Mouse (Mus musculus) urinary bladder, postnatal 36 days (tissue): Measurements from ENCODE around the gene 2700097O09Rik.
"Not testable (repeated sequence)": the region's sequence is repeated elsewhere in the genome, so short reads cannot be mapped to it uniquely, and the experiment has no call there.

Experiments
- DNase-seq, 2 experiments: peaks; one replicate each; pipeline ENCODE4 v3.0.0; 2022; ENCODE audit warnings: low spot score in 2 of 2, mixed read lengths in 1 of 2

2700097O09Rik gene

GRCm38 (mm10) chr12:55041011-55041410 lies 38.9 kb downstream of the 2700097O09Rik start:
- DNase-seq, result no peak

- peak in 1 of 2 experiments; percentile 2 for DNase-seq
These were observed 52.8 kb downstream of the 2700097O09Rik start for GRCm38 (mm10) chr12:55027088-55027487.

- no peak for DNase-seq
These were observed 56.6 kb downstream of the 2700097O09Rik start for GRCm38 (mm10) chr12:55023284-55023683.

GRCm38 (mm10) chr12:55019421-55019877 lies 60.5 kb downstream of the 2700097O09Rik start:
- no peak for DNase-seq

- no peak for DNase-seq
These were observed 62.7 kb downstream of the 2700097O09Rik start for GRCm38 (mm10) chr12:55017119-55017721.

- no peak for DNase-seq
These were observed 63.4 kb downstream of the 2700097O09Rik start for GRCm38 (mm10) chr12:55016339-55017118.

- no peak for DNase-seq
These were observed 64.5 kb downstream of the 2700097O09Rik start for GRCm38 (mm10) chr12:55015428-55015827.

- DNase-seq, result no peak
These were observed 66.1 kb downstream of the 2700097O09Rik start, which contains the start of gene Baz1a for GRCm38 (mm10) chr12:55013626-55014398. Gene Baz1a (minus strand): TSS chr12:55014348.

GRCm38 (mm10) chr12:55013031-55013430 lies 66.9 kb downstream of the 2700097O09Rik start:
- DNase-seq, result no peak

GRCm38 (mm10) chr12:55007361-55008008 lies 72.4 kb downstream of the 2700097O09Rik start:
- DNase-seq, result no peak

- DNase-seq, result no peak
These were observed 73.8 kb downstream of the 2700097O09Rik start for GRCm38 (mm10) chr12:55006071-55006470.

- no peak for DNase-seq
These were observed 75.5 kb downstream of the 2700097O09Rik start for GRCm38 (mm10) chr12:55004396-55004795.

GRCm38 (mm10) chr12:55003843-55004242 lies 76.1 kb downstream of the 2700097O09Rik start:
- no peak for DNase-seq

GRCm38 (mm10) chr12:55002532-55002931 lies 77.4 kb downstream of the 2700097O09Rik start:
- not testable (repeated sequence) for DNase-seq

GRCm38 (mm10) chr12:54999016-54999690 lies 80.8 kb downstream of the 2700097O09Rik start:
- DNase-seq, result peak in 1 of 2 experiments; percentile 35

- no peak for DNase-seq
These were observed 81.5 kb downstream of the 2700097O09Rik start for GRCm38 (mm10) chr12:54998411-54998810.

- no peak for DNase-seq
These were observed 82.9 kb downstream of the 2700097O09Rik start for GRCm38 (mm10) chr12:54996979-54997474.

GRCm38 (mm10) chr12:54995965-54996364 lies 83.9 kb downstream of the 2700097O09Rik start:
- no peak for DNase-seq
